Mouse (Mus musculus): ENCODE data around the gene B9d2.
A peak's percentile ranks its signal among the peaks of the same experiment; 100 is the strongest.

DNA sequence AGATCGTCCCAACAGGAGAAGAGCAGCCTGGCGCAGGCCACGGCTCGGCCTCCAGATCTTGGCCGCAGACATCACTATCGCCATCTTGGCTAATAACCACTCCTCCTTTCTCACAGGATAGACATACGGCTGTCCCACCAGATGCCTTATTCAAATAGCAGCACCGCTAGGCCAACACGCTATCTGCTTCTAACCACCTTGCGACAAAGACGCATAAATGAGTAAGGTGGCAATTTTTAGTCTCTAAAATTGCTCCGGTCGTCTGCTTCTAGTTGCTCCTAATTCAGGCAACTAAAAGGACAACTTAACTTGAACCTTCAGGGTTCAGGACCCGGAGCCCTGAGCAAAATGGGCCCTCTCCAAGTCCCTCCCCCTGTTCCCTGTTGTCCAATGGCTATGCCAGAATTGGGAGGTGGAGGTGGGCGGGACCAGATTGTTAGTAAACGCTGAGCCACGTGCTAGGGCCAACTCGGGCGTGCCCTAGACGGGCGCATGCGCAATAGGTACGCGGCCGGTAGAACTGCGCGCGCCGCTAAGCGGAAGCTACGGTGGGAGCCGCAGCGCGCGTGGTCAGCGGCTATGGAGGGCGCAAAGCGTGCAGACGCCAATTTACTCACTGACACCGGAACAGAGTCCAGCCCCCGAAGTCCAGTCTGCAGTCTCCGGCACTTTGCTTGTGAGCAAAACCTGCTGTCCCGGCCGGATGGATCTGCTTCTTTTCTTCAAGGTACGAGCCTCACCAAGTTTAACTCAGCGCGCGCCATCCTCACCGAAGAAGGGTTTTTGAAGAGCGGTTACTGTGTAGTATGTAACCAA, 21.7 kb upstream of the B9d2 start, which contains the start of the genes Bckdha and Exosc5:
- no peak for TF ChIP-seq CTCF (IDR thresholded peaks at IDR 0.05; ENCODE audit: low read depth)
- peak; percentile 95 for TF ChIP-seq EP300 (IDR thresholded peaks at IDR 0.05; ENCODE audit: low read depth)

All from liver, postnatal 0 days (tissue).